Mouse (Mus musculus): ENCODE measurements around the gene Ybey. TPM values are rescaled to one million over a fixed set of nuclear protein-coding genes. Genes with fewer than 3 reads are reported as not detected.
A peak's percentile ranks its signal among the peaks of the same experiment; 100 is the strongest.

Gene Ybey
- polyA plus RNA-seq, 1 experiment from 2014 or later = 2.6 TPM

DNA sequence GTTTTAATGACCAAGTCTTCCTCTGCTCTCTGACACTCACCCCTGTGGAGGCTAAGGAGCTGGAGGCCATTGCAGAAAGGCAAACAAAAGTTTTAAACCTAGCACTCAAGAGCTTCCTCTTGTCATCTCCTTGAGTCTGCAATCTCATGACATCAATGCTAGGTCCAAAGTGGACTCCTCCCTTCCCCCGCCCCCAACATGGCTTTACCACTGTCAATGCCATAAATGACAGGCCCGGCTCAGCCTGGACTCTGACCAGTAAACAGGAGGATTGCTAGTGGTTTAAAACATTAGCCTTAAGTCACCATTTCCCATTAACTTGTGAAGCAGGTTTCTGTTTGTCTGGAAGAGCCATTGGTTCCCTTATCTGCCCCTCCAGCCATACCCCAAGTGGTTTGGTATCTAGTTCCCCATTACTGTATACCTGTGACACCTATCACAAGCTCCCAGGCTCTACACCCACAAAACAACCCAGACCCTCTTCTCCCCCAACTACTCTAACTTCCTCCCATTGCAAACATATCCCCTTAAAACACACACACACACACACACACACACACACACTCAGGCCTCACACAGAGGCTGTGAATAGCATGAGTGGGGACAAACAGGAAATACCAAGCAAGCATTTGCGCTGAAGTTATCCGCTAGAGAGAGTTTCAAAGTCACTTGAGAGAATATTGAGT is 22.8 kb downstream of the Ybey start:
- H3K27me3 ChIP-seq = no peaks in the 10 kb centered on the region
- TF ChIP-seq CTCF (IDR thresholded peaks at IDR 0.05) = no peak
- no peak for ATAC-seq
- in situ Hi-C loops (cut with MboI; ENCODE audit: low pct_unique_long_range_greater_than_20kb) = no loop called here
- no peak for DNase-seq (ENCODE audit: low read depth, low spot score)
- CTCF ChIA-PET = interaction anchor here (3.2 kb wide), 1 partner anchor 10 kb away, joined by 11 read pairs; no protein-coding TSS in a partner anchor
- POLR2A ChIA-PET = interaction anchor here (1.1 kb wide), 1 partner anchor 23 kb away, joined by 3 read pairs; no protein-coding TSS in a partner anchor

DNA sequence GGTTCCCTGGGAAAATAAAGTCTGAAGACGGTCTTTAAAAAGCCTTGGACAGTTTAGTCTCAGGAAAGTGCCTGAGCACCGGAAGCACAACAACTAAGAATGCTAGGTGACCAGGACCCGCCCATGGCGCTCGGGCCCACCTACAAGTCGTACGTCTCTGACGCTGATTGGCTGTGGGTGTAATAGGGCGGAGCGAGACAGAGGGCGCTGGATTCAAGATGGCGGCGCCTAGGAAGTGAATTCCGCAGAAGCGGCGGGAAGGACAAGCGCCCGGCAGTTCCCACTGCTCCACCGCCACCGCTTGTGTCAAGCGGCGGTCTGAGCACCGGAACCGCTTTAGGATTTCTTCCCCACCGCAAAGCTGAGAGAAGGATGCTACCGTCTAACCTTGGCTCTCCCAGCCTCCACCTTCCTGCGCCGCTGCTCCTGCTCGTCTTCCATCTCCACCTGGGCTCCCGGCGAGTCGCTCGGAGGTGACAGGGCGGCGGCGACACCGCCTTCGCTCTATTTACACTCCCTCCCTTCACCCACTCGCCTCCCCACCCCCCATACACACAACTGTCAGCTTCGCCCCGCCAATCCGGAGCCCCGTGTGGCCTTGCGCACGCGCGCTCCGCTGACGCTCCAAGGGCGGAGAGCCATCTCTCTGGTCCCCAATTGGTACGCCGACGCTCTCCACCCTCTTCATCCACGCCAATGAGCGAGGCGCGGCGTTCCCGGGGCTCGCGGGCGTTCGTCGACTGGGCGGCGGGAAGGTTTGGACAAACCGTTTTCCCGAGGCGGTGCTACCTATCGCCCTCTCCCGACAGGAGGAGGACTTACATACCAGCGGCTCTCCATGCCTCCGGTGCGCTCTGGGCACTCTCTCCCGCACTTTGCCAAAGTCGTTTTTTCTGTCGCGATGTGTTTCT is 26.5 kb downstream of the Ybey start, which contains the start of gene Pcnt:
TSS of gene Pcnt (minus strand) at position 609 of the 911 bp plus-strand sequence.
- ChIA-PET CTCF (no interaction called here), POLR2A (no interaction called here)
- in situ Hi-C loops (cut with MboI; ENCODE audit: low pct_unique_long_range_greater_than_20kb) = no loop called here
- DNase-seq (ENCODE audit: low read depth, low spot score) = peak; percentile 79
- ATAC-seq = peak; percentile 98
- H3K27me3 ChIP-seq = no peaks in the 10 kb centered on the region
- TF ChIP-seq CTCF (IDR thresholded peaks at IDR 0.05) = no peak

DNA sequence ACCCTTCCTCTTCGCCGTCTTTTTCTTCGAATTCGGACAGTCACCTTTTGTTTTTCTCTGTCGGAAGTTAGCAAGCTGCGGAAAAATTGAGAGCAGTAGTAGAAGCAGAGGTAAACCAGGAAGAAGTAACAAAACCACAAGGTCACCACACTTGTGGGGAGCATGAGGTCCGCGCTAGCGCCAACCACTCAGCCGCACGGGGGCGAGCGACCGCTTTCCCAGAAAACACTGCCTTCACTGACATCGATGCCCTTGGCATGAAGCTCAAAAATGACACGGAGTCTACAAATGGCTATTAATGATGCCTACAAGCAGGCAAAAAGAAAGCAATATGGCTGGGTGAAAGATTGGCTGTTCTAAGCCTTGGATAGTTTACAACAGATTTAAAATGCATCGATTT is 28.6 kb downstream of the Ybey start, which contains the start of gene AC141477.1:
TSS of gene AC141477.1 (minus strand) at position 164 of the 400 bp plus-strand sequence.
- ATAC-seq = no peak
- DNase-seq (ENCODE audit: low read depth, low spot score) = no peak
- no peaks in the 10 kb centered on the region for H3K27me3 ChIP-seq
- TF ChIP-seq CTCF (IDR thresholded peaks at IDR 0.05) = no peak
- CTCF ChIA-PET = interaction anchor here (1.1 kb wide), 1 partner anchor 16 kb away, joined by 5 read pairs; no protein-coding TSS in a partner anchor
- POLR2A ChIA-PET = no interaction called here
- in situ Hi-C loops (cut with MboI; ENCODE audit: low pct_unique_long_range_greater_than_20kb) = no loop called here

DNA sequence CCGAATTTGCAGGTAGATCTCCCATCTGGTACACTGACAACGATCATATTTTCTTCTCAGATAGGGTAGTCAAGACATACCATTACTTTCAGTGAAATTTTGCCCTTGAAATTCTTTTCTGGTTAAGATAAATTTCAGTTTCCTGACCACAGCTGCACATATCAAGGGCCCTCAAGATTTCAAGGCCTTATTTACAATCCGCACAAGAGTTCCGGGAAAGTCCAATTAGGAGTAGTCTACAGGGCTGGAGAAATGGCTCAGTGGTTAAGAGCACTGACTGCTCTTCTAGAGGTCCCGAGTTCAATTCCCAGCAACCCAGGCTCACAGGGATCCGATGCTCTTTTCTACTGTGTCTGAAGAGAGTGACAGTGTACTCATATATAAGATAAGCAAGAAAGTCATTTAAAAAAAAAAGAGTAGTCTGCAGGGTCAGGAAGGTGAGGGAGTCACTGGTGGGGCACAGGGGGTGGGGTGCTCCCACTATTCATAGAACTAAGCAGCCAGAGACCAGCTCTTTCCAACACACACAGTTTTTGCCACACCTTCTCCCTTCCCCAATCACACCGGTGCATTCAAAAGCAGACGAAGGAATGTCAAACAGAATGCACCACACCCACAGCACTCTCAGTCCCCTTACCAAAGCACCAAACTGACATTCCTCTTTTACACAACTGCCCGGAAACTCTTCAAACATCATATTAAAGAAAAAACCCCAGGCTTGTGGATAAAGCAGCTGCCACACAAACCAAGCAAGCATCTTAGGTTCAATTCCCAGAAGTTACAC is 29.6 kb downstream of the Ybey start:
- CTCF ChIA-PET = no interaction called here
- no peaks in the 10 kb centered on the region for H3K27me3 ChIP-seq
- in situ Hi-C loops (cut with MboI; ENCODE audit: low pct_unique_long_range_greater_than_20kb) = no loop called here
- POLR2A ChIA-PET = no interaction called here
- ATAC-seq (no peak), DNase-seq (ENCODE audit: low read depth, low spot score) (no peak)
- TF ChIP-seq CTCF (IDR thresholded peaks at IDR 0.05) = no peak

DNA sequence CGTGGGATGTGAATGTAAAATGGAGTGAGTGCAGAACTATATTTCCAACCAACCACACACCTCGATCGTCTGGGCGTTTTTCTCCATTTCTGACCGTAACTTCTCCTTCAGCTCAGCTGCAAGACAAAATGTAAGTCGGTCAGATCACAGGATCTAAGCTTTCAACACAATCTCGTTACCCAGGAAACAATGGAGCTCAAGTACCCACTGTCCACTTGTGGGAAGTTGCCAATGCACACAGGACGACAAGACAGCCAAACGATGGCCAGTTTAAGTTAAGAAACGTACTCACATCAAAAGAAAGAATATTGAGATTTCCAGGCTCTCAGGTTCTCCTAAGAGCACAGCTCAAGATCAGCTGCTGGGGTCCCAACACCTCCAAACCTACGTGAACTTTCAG is 35.0 kb downstream of the Ybey start:
- no peak for TF ChIP-seq CTCF (IDR thresholded peaks at IDR 0.05)
- DNase-seq (ENCODE audit: low read depth, low spot score) (no peak), ATAC-seq (no peak)
- CTCF ChIA-PET = no interaction called here
- no peaks in the 10 kb centered on the region for H3K27me3 ChIP-seq
- in situ Hi-C loops (cut with MboI; ENCODE audit: low pct_unique_long_range_greater_than_20kb) = no loop called here
- POLR2A ChIA-PET = no interaction called here

DNA sequence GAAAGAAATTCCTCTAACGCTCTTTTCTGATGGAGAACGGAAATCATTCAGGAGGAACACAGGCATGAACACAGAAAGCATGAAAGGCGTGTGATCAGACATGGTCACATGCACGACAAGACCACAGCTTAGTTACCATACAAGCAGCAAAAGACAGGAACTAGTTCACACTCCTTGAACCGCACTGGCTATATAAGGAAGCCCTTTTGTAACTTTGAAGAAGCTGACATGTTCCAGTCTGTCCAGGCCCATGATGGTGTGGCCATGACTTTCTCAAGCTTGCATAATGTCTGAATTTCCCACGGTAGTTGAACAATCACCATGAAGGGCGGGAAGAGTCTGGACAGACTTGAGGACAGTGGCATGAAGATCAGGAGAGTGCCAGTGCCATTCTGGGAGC is 43.2 kb downstream of the Ybey start:
- CTCF ChIA-PET = no interaction called here
- H3K27me3 ChIP-seq = no peaks in the 10 kb centered on the region
- in situ Hi-C loops (cut with MboI; ENCODE audit: low pct_unique_long_range_greater_than_20kb) = no loop called here
- no peak for ATAC-seq
- TF ChIP-seq CTCF (IDR thresholded peaks at IDR 0.05) = no peak
- no peak for DNase-seq (ENCODE audit: low read depth, low spot score)
- POLR2A ChIA-PET = no interaction called here

DNA sequence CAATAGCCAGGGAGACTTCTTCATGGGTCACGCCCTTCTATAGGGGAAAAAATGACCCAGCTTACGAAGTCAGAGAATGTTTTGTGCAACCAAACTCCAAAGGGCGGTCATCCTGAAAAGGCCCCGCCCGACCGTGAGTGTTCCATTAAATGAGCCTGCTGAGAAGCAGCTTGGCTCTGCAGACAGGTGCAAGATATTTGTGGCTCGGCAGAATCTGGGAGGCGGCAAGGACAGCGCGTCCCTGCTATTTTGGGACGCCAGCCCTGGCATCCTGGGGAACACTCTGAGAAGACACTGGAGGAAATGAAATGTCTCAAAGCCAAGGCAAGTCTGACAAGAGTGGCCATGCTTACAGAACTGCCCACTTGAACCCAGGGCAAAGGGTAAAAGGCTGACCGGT is 52.1 kb downstream of the Ybey start:
- ChIA-PET POLR2A (no interaction called here), CTCF (interaction anchor here (1.6 kb wide), 1 partner anchor 13 kb away, joined by 3 read pairs; no protein-coding TSS in a partner anchor)
- TF ChIP-seq CTCF (IDR thresholded peaks at IDR 0.05) = no peak
- H3K27me3 ChIP-seq = no peaks in the 10 kb centered on the region
- no peak for DNase-seq (ENCODE audit: low read depth, low spot score)
- in situ Hi-C loops (cut with MboI; ENCODE audit: low pct_unique_long_range_greater_than_20kb) = no loop called here
- ATAC-seq = no peak

Other genes with a start within 250 kb of the Ybey start
- 45.8 TPM for gene Prmt2, start 231.2 kb downstream of the Ybey start, polyA plus RNA-seq (2021)
- gene S100b, start 215.3 kb downstream of the Ybey start, polyA plus RNA-seq (2021) = 0.26 TPM
- 47.9 TPM for gene Dip2a, start 123.8 kb downstream of the Ybey start, polyA plus RNA-seq (2021)
- gene AC141477.1, start 28.7 kb downstream of the Ybey start, polyA plus RNA-seq (2021) = not detected
- 20.1 TPM for gene Pcnt, start 26.3 kb downstream of the Ybey start, polyA plus RNA-seq (2021)
- gene 2610028H24Rik, start 20.0 kb downstream of the Ybey start, polyA plus RNA-seq (2021) = not detected
- gene Mcm3ap, start 187 bp downstream of the Ybey start, polyA plus RNA-seq (2021) = 61.5 TPM
- gene Lss, start 62.5 kb upstream of the Ybey start, polyA plus RNA-seq (2021) = 17.4 TPM
- gene Spatc1l, start 93.2 kb upstream of the Ybey start, polyA plus RNA-seq (2021) = not detected
- 0.17 TPM for gene Ftcd, start 106.5 kb upstream of the Ybey start, polyA plus RNA-seq (2021)
- gene Col6a2, start 154.5 kb upstream of the Ybey start, polyA plus RNA-seq (2021) = 6.2 TPM